Mouse (Mus musculus): Measurements from ENCODE around the gene Lmntd1. TPM values are rescaled to one million over a fixed set of nuclear protein-coding genes. Genes with fewer than 3 reads are reported as not detected.
A peak's percentile ranks its signal among the peaks of the same experiment; 100 is the strongest.

The Lmntd1 gene
- 0.33 and 0.78 TPM in 2 replicates for polyA plus RNA-seq (2015; fragmentation: Nextera tagmentation; extraction: Ambion mirVana)

GRCm38 (mm10) chr6:145614219-145614618 lies at the start of gene Lmntd1:
TSS of gene Lmntd1 (minus strand) at chr6:145614319.
- no peak for DNase-seq (ENCODE audit: low spot score)

GRCm38 (mm10) chr6:145660943-145661342 lies 46.8 kb upstream of the Lmntd1 start:
- no peak for DNase-seq (ENCODE audit: low spot score)

- no peak for DNase-seq (ENCODE audit: low spot score)
These were observed 45.0 kb upstream of the Lmntd1 start for GRCm38 (mm10) chr6:145659116-145659515.

GRCm38 (mm10) chr6:145656740-145657591 lies 42.8 kb upstream of the Lmntd1 start:
- no peak for DNase-seq (ENCODE audit: low spot score)

GRCm38 (mm10) chr6:145655678-145656077 lies 41.6 kb upstream of the Lmntd1 start:
- DNase-seq (ENCODE audit: low spot score), result no peak

GRCm38 (mm10) chr6:145654062-145654836 lies 40.1 kb upstream of the Lmntd1 start:
- DNase-seq (ENCODE audit: low spot score), result no peak

- DNase-seq (ENCODE audit: low spot score), result no peak
These were observed 39.5 kb upstream of the Lmntd1 start for GRCm38 (mm10) chr6:145653626-145654025.

- DNase-seq (ENCODE audit: low spot score), result no peak
These were observed 38.9 kb upstream of the Lmntd1 start for GRCm38 (mm10) chr6:145652986-145653385.

GRCm38 (mm10) chr6:145651976-145652375 lies 37.9 kb upstream of the Lmntd1 start:
- no peak for DNase-seq (ENCODE audit: low spot score)

- DNase-seq (ENCODE audit: low spot score), result no peak
These were observed 26.9 kb upstream of the Lmntd1 start for GRCm38 (mm10) chr6:145640971-145641506.

GRCm38 (mm10) chr6:145638248-145638647 lies 24.1 kb upstream of the Lmntd1 start:
- no peak for DNase-seq (ENCODE audit: low spot score)

GRCm38 (mm10) chr6:145636682-145637081 lies 22.6 kb upstream of the Lmntd1 start:
- DNase-seq (ENCODE audit: low spot score), result no peak

- no peak for DNase-seq (ENCODE audit: low spot score)
These were observed 20.3 kb upstream of the Lmntd1 start for GRCm38 (mm10) chr6:145634454-145634853.

GRCm38 (mm10) chr6:145630269-145630668 lies 16.1 kb upstream of the Lmntd1 start:
- DNase-seq (ENCODE audit: low spot score), result no peak

GRCm38 (mm10) chr6:145623141-145623540 lies 9.0 kb upstream of the Lmntd1 start:
- no peak for DNase-seq (ENCODE audit: low spot score)

GRCm38 (mm10) chr6:145616402-145617229 lies 2.5 kb upstream of the Lmntd1 start:
- peak; percentile 56 for DNase-seq (ENCODE audit: low spot score)

GRCm38 (mm10) chr6:145615666-145616210 lies 1.6 kb upstream of the Lmntd1 start, which contains the start of gene Tuba3b:
TSS of gene Tuba3b (plus strand) at chr6:145615757.
- DNase-seq (ENCODE audit: low spot score), result no peak

GRCm38 (mm10) chr6:145612611-145613010 lies 1.5 kb downstream of the Lmntd1 start:
- DNase-seq (ENCODE audit: low spot score), result no peak

GRCm38 (mm10) chr6:145610901-145611300 lies 3.2 kb downstream of the Lmntd1 start:
- no peak for DNase-seq (ENCODE audit: low spot score)

- no peak for DNase-seq (ENCODE audit: low spot score)
These were observed 5.4 kb downstream of the Lmntd1 start for GRCm38 (mm10) chr6:145608693-145609092.

GRCm38 (mm10) chr6:145607746-145608145 lies 6.4 kb downstream of the Lmntd1 start:
- DNase-seq (ENCODE audit: low spot score), result no peak

Data from thymus, postnatal 0 days (tissue).